Mouse (Mus musculus): ENCODE measurements around the gene Ttll2.
"Not testable (repeated sequence)": the region's sequence is repeated elsewhere in the genome, so short reads cannot be mapped to it uniquely, and the experiment has no call there.

- TF ChIP-seq CTCF (IDR thresholded peaks at IDR 0.05; ENCODE audit: borderline replicate concordance, insufficient read depth, low read depth, low read length), result peak; percentile 23; the same call in 1 of the 2 replicates
- TF ChIP-seq POLR2A (IDR thresholded peaks at IDR 0.05; ENCODE audit: borderline replicate concordance, insufficient read depth, low read length), result not testable (repeated sequence)
Measured at GRCm38 (mm10) chr17:7306278-7307196, 46.0 kb downstream of the Ttll2 start.
